Mouse (Mus musculus) adrenal gland, adult 8-10 months (tissue): ENCODE results near the gene Rnf103. TPM values are rescaled to one million over a fixed set of nuclear protein-coding genes. Genes with fewer than 3 reads are reported as not detected.
"Not testable (repeated sequence)": the region's sequence is repeated elsewhere in the genome, so short reads cannot be mapped to it uniquely, and the experiment has no call there.

Experiments
- DNase-seq: peaks from one replicate; pipeline ENCODE4 v3.0.0; 2022
- total RNA-seq, 4 experiments: library from RNA; stranded (reverse); gene quantifications; 2 replicates each; pipeline ENCODE4 v1.2.4; 2022

The Rnf103 gene
- 10 to 100 TPM; 38.7 to 47.8 (median 43.5) TPM for total RNA-seq

DNA sequence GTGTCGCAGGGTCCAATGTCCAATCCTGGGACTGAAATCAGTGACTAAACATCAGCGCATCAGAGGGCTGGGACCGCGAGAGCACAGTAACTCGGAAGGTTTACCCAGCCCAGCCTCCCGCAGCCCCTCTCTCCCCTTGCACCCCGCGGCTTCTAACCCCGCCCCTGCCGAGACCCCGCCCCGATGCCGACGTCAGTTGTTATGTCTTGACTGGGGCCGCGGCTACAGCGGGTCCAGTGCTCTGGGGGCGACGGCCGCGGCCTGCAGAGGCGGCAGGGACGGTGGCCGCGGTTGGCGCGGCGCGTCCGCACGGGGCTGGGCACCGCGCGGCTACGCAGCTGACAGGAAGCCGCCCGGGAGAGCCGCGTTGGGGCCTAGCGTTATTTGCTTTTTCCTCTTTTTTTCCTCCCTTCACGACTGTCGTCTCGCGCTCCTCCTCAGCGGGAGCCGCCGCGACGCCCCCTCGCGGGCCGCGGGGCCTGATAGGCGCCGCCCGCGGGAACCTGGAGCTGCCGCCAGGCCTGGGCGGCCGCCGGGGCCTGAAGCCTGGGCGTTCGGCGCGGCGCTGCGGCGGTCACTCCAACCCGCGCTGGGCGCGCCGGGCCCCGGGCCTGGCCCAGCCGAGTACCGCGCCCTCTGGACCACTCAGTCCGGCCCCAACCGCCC, at the start of gene Rnf103:
Gene Rnf103, plus strand, starts transcription at position 220 of the 666 bp plus-strand sequence.
- DNase-seq = peak; percentile 88

DNA sequence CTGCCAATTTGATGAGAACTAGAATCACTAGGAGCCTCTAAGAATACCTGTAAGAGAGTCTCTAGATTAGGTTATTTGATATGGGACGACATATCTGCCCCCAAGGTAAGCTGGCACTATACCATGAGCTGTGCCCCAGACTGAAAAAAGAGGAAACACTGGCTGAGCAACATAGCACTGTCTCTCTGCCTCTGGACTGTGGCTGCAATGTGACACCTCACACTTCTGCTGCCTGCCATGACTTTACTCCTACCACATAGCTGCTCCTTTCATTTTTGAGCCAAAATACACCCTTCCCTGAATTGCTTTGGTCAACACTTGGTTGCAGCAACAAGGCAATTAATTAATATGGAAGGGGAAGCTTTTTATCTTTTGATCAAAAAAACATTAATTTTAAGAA, 48.9 kb upstream of the Rnf103 start:
- DNase-seq = no peak

GRCm38 (mm10) chr6:71445560-71445959, 48.1 kb upstream of the Rnf103 start:
- no peak for DNase-seq

DNA sequence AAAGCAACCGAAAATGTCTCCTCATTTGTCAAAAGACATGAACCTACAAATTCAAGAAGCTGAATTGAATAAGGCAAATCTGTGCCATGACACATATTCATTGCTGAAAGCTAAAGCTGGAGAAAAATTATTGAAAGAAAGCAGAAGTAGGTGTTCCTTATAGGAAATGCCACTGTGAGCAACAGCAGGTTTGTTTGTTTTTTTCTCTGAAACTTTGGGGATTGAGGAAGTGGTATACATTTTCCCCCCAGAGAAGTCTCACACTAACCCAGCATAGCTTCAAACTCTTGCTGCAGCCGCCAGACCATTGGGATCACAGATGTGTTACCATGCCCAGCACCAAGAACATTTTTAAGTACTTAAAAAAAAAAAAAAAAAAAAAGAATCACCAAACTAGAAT, 40.9 kb upstream of the Rnf103 start:
- no peak for DNase-seq

DNA sequence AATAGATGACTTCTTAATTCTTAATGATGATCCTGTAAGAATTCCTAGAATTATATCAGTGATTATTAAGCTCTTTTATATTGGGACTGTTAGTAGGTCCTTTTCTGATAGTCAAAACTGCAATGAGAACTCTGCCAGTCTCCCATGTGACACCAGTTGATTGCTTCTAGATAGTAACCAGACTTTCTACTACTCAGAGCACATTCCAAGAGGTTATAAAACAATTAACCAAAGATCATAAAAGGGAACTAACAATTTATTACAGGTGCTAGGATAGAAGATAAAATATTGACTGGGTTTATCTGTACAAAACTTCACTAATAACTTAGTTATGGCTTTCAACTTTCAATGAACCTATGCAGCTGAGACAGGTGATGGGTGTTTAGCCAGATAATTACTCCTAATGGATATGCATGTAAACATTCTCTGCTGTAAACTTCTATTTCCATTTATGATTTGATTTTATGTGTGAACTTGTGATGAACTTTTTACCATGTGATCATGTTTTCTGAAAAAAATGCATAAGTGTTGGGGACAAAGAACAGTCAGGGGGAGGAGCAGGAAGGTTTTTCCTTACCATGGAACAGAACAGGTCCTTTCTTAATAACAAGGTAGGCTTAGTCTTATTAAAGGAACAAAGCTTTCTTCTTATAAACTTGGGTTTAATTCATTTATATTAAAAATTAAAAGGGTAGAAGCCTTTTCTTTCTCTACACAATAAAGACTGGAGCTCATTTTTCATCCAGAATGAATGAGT, 39.5 kb upstream of the Rnf103 start:
- not testable (repeated sequence) for DNase-seq

DNA sequence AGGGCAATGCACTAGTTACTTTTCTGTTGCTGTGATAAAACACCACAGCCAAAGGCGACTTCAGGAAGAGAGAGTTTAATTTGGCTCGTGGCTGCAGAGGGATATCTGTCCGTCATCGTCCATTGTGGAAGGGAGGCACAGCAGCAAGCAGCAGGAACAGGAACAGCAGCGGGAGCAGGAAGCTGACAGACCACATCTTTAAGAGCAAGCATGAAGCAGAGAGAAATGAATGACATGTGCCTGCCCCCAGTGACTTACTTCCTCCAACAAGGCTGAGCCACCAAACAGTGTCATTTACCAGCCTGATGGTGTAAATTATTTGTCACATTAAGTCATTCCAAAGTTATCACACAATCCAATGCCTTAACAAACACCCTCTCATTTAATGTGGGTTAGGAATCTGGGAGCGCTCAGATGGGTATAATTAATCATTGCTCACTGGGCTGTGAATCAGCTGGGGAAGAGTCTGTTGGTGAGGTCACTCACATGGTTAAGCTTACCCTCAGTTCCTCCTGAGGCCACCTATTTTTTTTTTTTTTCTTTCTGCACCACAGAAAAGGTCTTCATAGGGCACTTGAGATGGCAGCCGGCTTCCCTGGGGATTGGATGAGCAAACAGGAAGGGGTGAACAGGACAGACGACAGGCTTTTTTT, 35.6 kb upstream of the Rnf103 start:
- no peak for DNase-seq

- no peak for DNase-seq
Observed at GRCm38 (mm10) chr6:71465146-71465545, 28.5 kb upstream of the Rnf103 start.

DNA sequence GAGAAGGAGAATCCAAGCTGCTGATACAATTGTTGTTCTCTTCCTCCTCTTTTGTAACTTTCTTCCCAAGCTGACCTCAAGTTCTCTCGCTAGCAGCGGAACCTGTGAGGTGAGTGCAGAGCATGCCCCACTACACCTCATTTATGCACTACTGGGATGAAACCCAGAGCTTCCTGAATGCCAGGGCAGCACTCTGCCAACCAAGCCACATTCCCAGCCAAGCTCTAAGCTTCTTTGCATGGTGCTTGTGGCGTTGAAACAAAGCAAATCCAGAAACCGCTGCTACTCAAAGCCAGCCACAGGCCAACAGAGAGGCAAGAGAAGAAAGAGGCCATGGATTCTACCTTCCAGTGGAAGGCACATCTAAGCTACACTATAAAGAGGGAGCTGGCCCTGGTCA, 25.9 kb upstream of the Rnf103 start:
- no peak for DNase-seq

DNA sequence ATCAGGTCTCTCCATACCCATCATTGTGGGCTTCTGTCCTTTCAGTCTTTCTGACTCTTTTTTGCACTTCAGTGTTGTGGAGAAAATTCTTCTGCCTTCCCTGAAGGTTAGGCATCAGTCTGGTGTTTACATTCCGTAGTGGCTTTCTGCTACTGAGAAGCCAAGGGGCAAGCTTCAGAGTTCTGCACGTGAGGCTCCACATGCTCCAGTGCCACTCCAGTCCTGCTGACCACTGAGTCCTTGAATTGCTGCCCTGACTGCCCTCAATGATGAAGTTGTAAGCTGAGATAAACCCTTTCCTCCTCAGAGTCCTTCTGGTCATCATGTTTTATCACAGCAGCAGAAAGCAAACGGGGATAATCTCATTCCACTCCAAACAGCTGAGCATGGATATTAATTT, 24.4 kb upstream of the Rnf103 start:
- peak; percentile 58 for DNase-seq

- DNase-seq = no peak
Observed at GRCm38 (mm10) chr6:71471830-71472520, 21.7 kb upstream of the Rnf103 start.

- DNase-seq = no peak
Observed at GRCm38 (mm10) chr6:71472786-71473185, 20.9 kb upstream of the Rnf103 start.

GRCm38 (mm10) chr6:71475604-71476003, 18.1 kb upstream of the Rnf103 start:
- DNase-seq = no peak

GRCm38 (mm10) chr6:71476783-71477182, 16.9 kb upstream of the Rnf103 start:
- DNase-seq = no peak

- DNase-seq = not testable (repeated sequence)
Observed at GRCm38 (mm10) chr6:71478816-71479568, 14.7 kb upstream of the Rnf103 start.

- DNase-seq = not testable (repeated sequence)
Observed at GRCm38 (mm10) chr6:71479588-71479987, 14.1 kb upstream of the Rnf103 start.

DNA sequence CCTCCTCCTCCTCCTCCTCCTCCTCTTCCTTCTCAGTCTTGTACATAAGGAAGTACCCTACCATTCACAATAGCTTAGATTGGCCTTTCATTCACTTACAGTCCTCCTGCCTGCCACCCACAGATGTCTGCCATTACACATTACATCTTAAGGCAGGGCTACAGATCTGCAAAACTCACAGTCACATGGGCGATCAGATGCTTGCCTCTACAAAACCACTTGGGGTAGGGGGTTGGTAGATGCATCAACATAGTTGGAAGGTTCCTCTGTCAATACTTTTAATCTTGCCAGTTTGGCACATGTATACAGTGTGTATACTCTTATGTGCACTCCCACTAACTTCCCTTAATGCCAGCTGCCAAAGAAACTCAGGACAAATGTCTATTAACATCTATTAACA, 13.6 kb upstream of the Rnf103 start:
- no peak for DNase-seq

- DNase-seq = no peak
Observed at GRCm38 (mm10) chr6:71481136-71481535, 12.6 kb upstream of the Rnf103 start.

DNA sequence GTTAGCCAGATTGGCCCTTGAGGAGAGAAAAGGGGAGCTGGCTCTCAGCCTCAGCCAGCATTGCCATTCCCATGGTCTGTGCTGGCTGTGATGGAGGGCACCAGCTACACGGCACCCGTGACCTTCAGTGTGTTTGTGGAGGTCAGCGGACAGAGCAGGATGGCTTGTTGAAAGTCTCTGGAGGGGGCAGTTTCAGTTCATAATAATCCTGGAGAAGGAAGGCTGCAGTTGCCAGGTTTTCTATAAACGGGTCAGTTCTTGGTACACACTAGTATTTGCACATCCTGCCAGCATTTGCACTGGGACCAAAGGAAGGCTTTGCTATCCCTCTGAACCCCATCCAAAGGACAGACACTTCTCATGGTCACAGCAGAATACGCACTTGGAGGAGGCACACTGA, 8.4 kb upstream of the Rnf103 start:
- DNase-seq = peak; percentile 31

- DNase-seq = no peak
Observed at GRCm38 (mm10) chr6:71486226-71486625, 7.5 kb upstream of the Rnf103 start.

DNA sequence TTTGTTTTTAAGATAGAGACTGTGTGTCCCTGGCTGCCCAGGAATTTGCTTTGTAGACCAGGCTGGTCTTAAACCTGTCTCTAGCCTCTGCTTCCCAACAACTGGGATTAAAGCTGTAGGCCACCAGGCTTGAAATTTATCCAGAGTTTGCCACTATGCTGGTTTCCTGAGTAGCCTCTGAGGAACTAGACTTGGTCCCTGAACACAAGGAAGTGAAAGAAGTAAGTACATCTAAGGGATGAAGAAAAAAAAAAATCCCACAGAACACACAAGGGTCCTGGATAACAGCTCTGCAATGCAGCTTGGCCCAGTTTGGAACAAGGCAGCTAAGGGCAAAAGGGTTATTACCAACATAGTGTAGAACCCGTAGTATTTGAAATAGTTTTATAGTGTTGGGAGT, 6.8 kb upstream of the Rnf103 start:
- no peak for DNase-seq

- DNase-seq = no peak
Observed at GRCm38 (mm10) chr6:71487966-71488365, 5.7 kb upstream of the Rnf103 start.

DNA sequence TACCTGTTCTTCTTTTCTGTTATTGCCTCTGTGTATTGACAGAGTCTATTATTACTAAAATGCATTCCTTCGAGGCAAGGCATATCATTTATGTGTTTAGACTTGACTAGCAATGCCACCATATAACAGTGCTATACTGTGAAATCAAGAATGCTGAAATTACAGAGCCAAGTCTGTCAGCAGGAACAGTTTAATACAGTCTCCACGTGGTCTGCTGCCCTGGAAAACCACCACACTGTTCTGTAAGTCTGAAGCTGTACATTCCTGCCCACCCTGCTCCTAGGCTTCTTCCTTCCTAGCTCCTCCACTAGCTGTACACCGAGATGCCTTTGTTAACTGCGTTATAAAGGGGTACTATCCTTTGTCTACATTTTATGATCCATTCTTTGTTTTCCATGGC, 1.6 kb upstream of the Rnf103 start:
- DNase-seq = no peak
